Mouse (Mus musculus) left cerebral cortex, postnatal 14 days (tissue): ENCODE data around the gene Gm1043. TPM values are rescaled to one million over a fixed set of nuclear protein-coding genes. Genes with fewer than 3 reads are reported as not detected.

Experiments used
- DNase-seq, 2 experiments: peaks; one replicate each; pipeline ENCODE4 v3.0.0; 2021 to 2022; ENCODE audit warnings: low spot score in 2 of 2, mixed read lengths in 1 of 2
- intact Hi-C: fragments of 180-260 bp; cut with DNase I; formaldehyde crosslinking; loops from one replicate; pipeline ENCODE4 v1.15.1; 2025
- total RNA-seq, 2 experiments: library from RNA; stranded (reverse); gene quantifications; 2 replicates each; pipeline ENCODE4 v1.2.3; 2021

Gm1043 gene
- total RNA-seq, 2 experiments from 2014 or later, result 26.0 to 28.3 TPM

DNA sequence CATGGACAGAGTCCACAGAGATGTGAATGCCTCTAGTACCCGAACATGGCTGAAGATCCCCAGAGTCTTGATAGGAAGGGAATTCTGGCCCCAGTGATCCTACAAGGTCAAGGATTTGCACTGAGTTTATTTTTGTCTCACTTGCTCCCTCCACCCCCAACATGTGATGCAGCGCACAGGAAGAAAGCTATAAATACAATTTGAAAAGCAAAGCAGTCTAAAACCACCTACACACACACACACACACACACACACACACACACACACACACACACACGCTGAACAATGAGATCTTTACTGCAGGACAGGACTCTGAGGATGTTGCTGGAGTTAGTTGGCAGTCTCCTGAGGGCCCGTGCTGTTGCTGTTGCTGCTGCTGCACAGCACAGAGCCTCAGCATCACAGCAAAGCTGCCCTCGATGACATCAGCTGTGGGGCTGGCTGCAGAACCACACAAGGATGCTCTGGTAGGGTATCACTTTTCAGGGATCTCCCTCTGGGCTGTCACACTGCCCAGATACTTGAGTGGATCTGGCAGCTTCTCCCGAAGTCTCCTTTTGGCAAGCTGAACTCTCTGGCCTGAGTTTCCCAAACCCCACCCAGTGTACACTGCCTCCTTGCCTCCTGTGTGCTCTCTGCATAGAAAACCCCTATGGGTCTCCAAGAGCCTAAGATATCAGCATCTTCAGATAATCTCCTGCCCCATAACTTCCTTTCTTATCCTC, 142.9 kb downstream of the Gm1043 start:
- peak; percentile 54 to 68 for DNase-seq
- intact Hi-C loops, result no loop called here

DNA sequence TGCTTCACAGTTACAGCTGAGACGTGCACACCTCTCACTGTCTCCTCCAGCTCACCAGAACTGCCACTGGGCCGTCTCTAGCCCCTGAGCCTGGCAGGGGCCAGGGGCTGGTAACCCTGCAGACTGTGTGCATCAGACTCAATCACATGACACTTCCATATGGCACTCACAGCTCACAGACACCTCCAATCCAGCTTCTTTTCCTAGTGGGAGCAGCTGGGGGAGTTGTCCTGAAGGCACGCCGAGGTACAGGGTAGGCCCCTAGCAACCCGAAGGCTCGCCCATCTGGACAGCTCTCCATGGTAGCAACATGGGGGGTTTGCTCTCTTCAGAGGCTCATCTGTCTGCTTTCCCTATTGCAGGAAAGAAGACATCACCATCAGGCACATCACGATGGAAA, 143.7 kb downstream of the Gm1043 start:
- DNase-seq, result no peak
- intact Hi-C loops, result no loop called here

DNA sequence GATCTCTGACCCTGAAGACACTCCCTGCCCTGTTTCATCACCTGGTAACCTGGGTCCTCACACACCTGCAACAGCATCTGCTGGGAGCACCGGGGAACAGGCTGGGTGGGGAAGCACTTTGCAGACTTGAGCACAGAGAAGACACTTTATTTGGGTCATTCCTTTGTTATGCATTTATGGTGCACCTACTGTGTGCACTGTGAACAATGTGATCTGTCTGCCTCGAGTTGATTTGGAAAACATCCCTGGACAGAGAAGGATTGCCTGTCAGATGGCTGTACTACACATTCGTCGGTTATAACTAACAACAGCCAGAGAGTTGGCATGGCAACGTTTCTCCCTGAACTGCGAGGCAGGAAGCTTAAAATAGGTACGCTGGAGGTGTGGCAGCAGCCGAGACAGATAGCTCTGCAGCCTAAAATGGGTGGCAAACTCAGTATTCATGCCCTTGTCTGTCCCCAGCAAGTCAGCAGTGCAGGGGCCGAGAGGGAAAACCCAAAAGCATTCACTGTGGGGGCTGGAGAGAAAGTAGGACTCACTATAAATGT, 147.9 kb downstream of the Gm1043 start:
- peak; percentile 84 to 89 for DNase-seq
- intact Hi-C loops, result no loop called here

DNA sequence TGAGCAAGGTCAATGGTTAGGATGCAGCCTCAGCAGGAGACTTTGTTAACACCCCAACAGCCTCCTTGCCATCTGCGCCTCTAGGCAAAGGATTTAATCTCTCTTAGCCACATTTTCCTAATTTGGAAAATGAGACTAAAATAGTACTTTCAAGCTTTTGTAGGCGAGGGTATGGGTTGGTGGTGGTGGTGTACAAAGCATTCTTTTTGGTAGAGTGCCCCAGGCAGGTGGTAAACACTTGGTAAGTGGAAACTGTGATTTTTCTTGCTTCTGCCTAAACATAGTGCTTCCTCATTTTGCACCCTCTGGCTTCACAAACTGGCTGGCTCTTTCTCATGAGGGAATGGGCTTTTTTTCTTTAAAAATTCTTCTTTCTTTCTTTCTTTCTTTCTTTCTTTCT, 153.5 kb downstream of the Gm1043 start:
- intact Hi-C loops, result no loop called here
- no peak for DNase-seq

DNA sequence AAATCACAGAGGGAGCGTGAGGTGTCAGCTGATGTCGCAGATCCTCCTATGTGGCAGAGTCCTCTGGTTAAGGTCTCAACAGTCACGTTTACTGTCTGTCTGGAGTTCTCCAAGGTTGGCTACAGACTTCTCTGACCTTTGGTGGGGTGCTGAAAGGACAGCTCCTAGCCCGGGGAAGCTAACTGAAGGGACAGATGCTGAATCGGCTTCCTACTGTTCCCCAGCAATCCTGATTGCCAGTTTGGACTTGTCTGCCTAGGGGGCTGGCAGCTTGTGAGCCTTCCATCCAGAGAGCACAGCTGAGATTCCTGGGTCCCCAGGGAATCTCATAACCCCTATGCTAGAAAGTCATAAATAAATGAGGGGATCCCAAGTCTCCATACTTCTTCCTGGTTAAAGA, 155.4 kb downstream of the Gm1043 start:
- no peak for DNase-seq
- intact Hi-C loops, result no loop called here

DNA sequence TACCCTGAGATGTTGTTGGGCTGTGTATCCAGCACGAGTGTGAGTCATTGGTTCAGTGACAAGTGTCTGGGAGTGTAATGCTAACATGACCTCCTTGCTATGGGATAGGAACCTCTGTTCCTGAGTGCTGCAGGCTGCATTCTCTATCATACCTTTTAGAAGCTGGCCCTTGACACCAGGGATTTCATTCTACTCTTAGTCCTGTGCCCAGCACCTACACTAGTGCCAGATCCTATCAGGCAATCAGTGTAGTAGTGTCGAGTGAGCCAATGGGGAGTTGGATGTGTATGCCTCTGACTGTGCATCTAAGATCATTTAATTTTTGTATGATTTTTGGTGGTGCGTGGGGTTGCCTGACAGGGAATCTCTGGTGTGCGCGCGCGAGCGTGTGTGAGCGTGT, 156.1 kb downstream of the Gm1043 start:
- no peak for DNase-seq
- intact Hi-C loops, result no loop called here

DNA sequence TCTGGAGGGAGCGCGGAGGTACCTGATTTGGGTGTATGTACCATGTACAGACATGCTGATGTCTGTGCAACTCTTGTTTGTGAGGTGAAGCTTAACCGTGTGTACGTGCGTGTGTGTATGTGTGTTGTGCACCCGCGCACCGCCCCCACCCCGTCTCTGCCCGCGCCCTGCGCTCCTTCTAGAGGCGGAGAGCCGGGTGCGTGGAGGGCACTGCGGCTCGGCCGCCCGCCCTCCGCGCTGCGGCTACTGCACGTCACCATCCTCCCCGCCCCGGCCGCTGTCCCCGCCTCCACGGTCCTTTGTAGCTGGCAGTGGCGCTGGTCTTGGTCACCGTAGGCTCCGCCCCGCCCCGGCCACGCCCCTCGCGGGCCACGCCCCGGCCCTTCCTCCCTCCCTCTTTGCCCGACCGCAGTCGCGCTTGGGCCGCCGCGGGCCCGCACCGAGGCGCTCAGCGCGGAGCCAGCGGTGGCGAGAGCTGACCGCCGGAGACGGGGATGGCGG, 156.5 kb downstream of the Gm1043 start, which contains the start of gene Crmp1:
Gene Crmp1 (plus strand): TSS at position 290 of the 501 bp plus-strand sequence.
- intact Hi-C loops, result loop anchor here (2.0 kb wide), 1 partner anchor 65 kb away; no protein-coding TSS in a partner anchor
- DNase-seq, result peak; percentile 80 to 88

DNA sequence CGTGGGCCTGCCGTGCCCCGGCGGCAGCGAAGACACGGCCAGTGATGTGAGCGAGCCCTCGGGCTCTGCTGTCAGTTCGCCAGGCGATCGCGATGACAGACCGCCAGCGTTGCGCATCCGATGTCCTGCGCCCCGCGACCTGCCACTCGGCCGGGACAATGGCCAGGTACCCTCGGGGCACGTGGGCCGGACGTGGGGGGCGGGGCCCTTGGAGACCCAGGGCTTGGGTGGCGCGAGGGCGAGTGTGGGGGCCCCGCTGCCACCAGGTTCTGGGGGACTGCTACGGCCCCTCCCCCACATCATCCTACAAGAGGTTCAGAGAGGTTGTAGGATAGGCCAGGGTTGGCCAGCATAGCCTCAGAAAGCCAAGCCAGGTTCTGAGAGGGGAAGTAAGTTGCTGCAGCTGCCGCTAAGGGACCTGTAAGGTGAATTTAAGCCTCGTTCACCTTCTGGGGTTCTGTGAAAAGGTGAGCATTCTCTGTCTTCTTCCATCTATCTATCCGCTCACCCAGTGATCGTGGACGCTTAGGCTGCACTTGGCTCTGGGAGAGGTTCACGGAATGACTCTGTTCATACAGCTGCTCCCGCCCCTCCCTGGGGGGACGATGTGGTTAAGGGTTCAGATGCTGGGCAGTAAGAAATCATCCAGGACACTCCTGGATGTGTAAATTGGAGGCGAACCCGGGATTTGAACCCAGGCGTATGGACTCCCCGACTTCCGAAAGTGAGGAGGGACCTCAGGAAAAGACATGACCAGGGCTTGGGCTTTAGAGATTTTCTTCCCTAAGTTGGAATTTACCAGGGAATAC, 157.4 kb downstream of the Gm1043 start:
- intact Hi-C loops, result loop anchor here (2.0 kb wide), 1 partner anchor 66 kb away; no protein-coding TSS in a partner anchor
- DNase-seq, result no peak

DNA sequence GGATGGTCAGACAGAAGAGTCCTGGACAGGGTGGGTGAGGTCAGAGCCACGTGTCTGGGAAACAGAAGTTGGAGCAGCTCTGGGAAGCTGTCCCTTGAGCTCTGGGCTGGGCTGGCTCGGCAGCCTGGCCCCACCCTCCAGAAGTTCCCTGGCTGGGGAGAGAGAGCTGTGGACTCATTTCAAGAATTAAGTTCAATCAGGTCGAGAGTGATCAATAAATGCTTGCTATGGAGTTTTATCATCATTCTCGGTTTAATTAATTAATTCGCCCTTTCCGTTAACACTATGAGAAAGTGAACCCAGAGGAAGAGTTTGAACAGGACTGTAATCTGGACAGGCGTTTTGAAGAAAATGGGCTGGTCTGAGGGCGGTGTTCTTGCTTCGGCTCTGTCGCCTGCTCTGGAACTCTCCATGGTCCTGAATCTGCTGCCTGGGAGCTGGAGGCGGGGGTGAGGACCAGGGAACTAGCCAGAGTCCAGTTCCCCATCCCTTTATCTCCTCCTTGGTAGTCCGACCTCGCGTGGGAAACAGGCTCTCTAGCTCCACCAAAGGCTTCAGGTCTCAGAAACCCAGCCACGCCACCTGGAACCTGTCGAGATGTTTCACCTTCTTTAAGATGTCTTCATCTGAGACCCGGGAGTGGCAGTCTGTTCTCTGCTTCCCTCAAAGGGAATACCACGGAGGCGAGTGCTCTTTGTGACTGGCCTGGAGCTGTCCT, 158.2 kb downstream of the Gm1043 start:
- DNase-seq, result peak in 1 of 2 experiments; percentile 47
- intact Hi-C loops, result loop anchor here (2.0 kb wide), 1 partner anchor 67 kb away; no protein-coding TSS in a partner anchor

DNA sequence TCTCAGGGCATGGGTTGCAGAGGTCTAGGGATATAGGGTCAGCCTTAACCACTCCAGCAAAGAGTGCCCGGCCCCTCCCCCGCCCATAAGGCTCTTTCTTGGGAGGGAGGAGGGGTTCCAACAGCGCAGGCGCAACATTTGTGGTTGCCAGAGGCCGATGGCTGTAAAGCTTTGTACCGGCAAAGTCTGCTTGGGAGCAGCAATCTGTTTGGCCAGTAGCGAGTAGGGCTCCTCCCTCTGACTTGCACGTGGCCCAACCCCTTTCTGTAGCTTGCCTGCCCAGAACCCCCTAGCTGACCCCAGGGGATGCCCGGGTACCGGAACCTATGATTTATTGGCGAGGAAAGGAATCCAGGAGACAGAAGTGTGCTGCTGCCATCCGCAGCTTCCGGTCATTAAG, 159.0 kb downstream of the Gm1043 start:
- intact Hi-C loops, result loop anchor here (2.0 kb wide), 1 partner anchor 45 kb away; no protein-coding TSS in a partner anchor

DNA sequence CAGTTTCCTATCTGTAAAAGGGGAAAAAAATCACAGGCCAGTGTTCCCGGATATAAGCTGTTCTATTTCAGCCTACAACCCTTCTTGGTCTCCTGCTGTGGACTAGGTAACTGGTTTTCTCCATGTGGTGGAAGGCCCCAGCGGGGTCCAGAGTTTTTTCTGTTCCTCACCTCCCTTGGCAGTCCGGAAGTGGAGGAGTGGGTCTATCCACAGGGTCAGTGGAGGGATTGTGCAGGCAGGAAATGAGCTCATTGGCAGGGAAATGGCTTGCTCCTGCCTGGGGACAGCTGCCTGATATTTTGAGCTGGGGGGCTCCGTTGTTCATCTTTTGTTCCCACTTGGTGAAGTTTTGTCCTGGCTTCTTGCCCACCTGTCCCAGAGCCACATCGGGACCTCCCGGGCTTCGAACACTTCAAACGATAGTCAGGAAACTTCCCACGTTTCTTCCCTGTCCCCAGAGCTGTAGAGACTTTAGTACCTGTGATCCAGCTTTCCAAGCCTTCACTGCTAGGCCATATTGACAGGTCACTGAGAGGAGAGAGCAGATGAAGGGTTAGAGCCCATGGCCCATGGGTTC, 159.6 kb downstream of the Gm1043 start:
- intact Hi-C loops, result loop anchor here (2.0 kb wide), 1 partner anchor 44 kb away; no protein-coding TSS in a partner anchor
- DNase-seq, result no peak

More for the DNA sequence above, 159.0 kb downstream of the Gm1043 start:
- DNase-seq, result peak; percentile 76 to 79

DNA sequence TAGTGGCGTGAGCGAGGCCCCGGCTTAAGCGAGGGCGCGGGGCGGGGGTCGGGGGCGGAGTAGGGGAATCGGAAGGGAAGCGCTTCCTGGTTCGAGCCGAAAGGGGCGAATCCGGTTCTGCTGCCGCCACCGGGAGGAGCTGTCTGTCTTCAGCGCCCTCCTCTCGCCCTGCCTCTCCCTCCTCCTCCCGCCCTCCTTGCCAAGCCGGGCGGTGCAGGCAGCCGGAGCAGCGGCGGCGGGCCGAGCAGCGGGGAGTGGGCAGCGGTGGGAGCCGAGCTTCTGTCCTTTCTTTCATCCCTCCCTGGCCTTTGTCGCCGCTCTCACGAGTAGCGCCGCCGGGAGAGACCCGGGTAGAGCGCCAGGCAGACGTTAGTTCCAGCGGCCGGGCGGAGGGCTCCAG, 160.5 kb downstream of the Gm1043 start:
- intact Hi-C loops, result loop anchor here (2.0 kb wide), 1 partner anchor 43 kb away; no protein-coding TSS in a partner anchor
- DNase-seq, result peak; percentile 81 to 83

DNA sequence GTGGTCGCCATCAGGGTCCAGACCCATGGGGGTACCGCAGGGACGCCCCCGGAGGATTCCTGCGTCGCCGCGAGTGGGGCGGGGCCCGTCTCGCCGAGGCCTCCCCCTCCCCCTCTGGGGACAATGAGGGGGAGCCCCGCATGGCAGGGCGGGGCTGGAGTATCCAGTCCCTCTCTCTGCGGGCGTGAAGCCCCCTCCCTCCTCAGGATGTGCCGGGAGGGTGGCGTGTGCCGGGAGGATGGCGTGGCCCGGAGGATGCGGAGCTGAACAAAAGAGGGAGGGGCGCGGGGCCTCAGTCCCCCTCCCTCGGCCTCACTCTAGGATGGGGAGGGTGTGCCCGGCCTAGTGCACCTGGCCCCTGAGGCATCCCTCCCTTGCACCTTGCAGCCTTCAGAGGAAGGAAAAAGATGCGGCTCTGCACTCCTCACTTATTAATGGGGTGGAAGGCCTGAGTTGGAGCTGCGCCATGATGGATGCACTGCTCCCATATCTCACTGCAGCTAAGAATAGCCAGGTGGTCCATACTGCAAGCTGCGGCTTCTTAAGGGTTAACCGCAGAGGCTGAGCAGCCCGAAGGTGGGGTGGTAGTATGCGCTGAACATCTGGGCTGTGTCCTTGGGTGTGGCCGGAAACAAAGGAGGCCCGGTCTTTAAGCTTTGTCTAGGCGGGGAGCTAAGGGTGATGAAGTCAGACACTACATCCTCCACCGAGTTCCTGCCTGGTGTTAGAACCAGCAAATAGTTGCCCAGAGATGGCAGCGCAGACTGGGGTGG, 161.2 kb downstream of the Gm1043 start:
- intact Hi-C loops, result no loop called here
- no peak for DNase-seq

DNA sequence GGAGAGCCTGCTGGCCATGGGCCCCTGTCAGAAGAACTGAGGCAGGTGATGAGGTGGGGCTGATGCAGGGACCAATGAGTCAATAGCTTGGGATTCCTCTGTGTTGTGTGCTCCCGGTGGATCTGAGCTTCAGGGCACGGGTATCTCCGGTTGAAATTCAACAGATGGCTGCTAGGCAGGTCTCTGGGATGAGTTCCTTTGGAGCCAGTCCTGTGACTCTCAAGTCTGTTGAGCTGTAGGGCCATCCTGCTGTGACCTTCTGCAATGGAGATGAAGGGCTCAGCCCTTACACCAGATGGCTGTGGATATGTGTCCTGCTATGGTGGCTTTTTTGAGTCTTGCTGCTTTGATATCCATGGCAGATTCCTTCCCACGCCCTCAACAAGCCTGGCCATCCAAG, 162.3 kb downstream of the Gm1043 start:
- DNase-seq, result no peak
- intact Hi-C loops, result no loop called here

DNA sequence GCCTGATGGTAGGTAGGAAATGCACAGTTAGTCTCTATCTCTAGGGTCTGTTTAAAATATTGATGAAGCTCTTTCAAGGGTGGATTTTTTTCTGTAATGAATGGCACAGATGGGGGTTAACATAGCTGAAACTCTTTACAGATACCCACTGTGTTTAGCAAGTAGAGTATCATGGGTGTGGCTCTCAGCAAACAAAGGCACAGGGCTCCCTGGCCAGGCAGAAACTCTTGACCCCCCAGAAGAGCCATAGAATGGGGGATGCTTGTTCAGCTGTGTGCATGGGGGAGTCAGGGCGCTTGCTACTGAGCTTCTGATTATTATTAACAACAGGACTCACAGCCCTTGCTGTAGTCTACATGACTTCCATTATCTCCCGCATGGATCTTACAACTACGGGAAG, 163.7 kb downstream of the Gm1043 start:
- DNase-seq, result no peak
- intact Hi-C loops, result no loop called here

DNA sequence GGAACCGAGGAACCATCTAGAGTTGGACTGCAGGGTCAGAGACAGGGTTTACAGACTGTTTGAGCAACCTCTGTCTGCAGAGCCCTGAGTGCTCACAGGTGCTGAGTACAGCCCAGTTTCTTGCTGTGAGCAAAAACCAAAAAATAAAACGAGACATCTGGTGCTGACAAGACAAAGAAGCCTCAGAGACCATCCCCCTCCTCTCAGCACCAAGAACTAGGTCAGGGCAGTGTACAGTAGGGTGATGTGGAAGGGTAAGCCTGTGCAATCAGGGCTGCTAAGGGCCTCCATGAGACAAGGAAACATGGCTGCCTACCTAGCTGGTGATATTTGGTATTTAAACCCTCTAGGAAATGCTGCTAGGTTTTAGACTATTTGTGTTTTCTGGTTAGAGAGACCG, 166.4 kb downstream of the Gm1043 start:
- intact Hi-C loops, result no loop called here
- DNase-seq, result no peak

DNA sequence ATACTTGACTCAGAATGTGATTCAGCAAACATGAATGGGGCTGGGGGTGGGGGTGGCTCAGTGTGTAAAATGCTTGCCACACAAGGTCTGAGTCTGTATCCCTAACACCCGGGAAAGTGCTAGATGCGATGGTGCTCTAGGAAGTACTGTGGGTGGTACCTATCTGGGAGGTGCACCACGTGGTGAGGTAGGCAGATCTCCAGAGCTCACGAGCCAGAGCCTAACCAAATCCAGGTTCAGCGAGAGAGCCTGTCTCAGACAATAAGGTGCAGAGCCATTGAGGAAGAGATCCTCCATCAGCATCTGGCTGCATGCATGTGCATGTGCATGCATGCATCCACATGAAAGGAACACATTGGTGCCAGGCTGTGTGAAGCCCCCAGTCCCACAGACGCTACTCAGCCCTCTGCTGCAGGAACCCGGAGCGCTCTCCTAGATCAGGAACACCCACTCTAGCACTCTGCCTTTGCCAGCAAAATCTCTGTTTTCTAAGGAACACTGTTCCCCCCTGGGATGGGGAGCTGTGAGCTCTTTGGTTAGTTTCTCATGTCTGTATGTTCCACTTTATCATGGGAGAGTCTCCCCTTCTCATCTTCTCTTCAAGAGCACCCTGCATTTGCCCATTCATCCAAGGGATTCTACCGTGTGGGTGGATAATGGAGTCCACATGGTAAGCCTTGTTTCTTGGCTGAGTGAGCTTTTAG, 167.1 kb downstream of the Gm1043 start:
- intact Hi-C loops, result no loop called here
- DNase-seq, result no peak

DNA sequence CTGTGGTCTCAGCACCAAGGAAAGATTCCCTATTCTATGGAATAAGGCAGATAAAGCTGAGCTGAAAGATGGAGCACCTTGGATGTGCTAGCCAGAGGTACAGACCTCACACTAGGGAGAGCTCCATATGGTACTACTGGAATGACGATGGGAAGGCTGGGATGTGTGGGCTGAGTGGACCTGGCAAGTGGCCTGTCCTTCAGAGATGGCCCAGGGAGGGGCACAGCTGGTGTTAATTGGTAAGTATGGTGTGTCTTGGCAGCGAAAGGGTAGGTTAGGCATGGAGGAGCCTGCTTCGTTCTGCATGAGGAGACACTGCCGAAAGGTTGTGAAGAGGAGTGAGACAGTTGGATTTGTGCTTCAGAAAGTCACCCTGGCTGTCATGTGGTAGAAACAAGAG, 169.4 kb downstream of the Gm1043 start:
- intact Hi-C loops, result no loop called here
- no peak for DNase-seq
